Mouse (Mus musculus): ENCODE data around the gene Mei4. TPM values are rescaled to one million over a fixed set of nuclear protein-coding genes. Genes with fewer than 3 reads are reported as not detected.

Mei4 gene
- polyA plus RNA-seq, 1 experiment from 2014 or later, result 0.49 TPM

DNA sequence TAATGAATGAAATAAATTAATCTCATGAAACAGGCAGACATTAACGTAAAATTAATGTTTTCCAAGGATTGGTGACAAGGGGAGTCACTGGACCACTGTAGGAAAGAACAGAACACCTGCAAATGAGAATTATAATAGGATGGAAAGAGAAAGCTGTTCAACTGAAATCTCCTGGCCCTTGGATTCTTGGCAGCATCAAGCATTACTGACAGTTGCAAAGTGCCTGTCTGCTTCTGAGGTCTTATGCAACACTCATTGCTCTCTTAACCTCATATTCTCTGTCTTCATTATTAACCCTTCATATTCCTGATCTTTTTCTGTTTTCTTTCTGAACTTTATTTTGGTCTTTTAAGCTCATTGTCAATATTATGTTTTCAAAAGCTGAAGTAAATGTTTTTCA, 210.4 kb downstream of the Mei4 start:
- ATAC-seq (ENCODE audit: low FRiP score, low TSS enrichment), result no peak
- WGBS, result 68% methylated on average over 1 of the region's 1 CpGs
- Histone ChIP-seq H3K4me1 (ENCODE audit: control insufficient read depth, insufficient read depth, low read length) (no peaks in the 10 kb centered on the region), H3K4me2 (replicated peaks; ENCODE audit: low read depth, low read length) (no peak overlapping the region), H3K4me3 (ENCODE audit: low read length) (no peak overlapping the region), H3K9me3 (ENCODE audit: control insufficient read depth, low read length) (no peaks in the 10 kb centered on the region), H3K27me3 (ENCODE audit: control insufficient read depth, insufficient read depth, low read length) (no peaks in the 10 kb centered on the region), H3K27ac (ENCODE audit: low read depth, low read length) (no peak overlapping the region), H3K36me3 (ENCODE audit: control insufficient read depth, insufficient read depth, low read length) (no peaks in the 10 kb centered on the region), H3K9ac (ENCODE audit: low read depth, low read length) (no peak overlapping the region)

DNA sequence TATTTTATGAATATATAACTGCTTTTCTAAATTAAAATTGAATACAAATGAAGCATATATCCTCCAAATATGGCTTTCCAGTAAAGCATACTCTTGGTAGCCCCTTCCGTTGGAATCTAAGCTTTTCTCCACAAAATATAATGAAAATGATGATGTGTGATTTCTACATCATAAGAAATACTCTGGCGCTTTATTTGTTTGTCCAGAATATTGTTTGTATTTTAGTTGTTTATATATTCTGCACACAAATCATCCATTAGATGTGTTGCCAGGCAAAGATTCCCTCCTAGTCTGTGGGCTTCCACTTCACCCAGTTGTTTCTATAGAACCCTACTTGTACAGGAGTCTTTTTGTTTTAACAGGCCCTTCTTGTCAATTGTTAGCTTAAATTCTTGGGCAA, 211.8 kb downstream of the Mei4 start:
- no peak overlapping the region for H3K4me2 ChIP-seq (replicated peaks; ENCODE audit: low read depth, low read length)
- no peaks in the 10 kb centered on the region for H3K4me1 ChIP-seq (ENCODE audit: control insufficient read depth, insufficient read depth, low read length)
- H3K27ac ChIP-seq (ENCODE audit: low read depth, low read length), result no peak overlapping the region
- H3K9ac ChIP-seq (ENCODE audit: low read depth, low read length), result no peak overlapping the region
- no peaks in the 10 kb centered on the region for H3K9me3 ChIP-seq (ENCODE audit: control insufficient read depth, low read length)
- WGBS, result 85% methylated on average over 2 of the region's 2 CpGs
- H3K27me3 ChIP-seq (ENCODE audit: control insufficient read depth, insufficient read depth, low read length), result no peaks in the 10 kb centered on the region
- H3K4me3 ChIP-seq (ENCODE audit: low read length), result no peak overlapping the region
- ATAC-seq (ENCODE audit: low FRiP score, low TSS enrichment), result no peak
- no peaks in the 10 kb centered on the region for H3K36me3 ChIP-seq (ENCODE audit: control insufficient read depth, insufficient read depth, low read length)

DNA sequence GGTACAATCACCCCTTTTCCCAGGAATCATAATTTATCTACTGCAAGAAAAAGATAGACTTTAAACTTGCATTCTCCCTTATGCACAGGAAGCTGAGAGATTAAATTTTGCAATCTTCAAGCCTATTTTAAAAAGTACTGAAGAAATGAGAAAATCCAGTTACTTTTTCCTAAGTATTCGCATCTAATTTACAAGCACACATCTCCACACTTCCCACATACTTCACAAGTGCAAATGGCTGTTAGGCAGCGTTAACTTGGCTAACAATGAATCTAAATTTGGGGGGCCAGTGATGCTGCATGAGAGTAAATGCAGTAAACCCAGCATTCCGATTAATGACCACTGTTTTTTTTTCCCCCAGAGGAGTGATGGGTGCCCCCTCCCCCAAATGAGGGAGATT, 232.9 kb downstream of the Mei4 start:
- Histone ChIP-seq H3K9me3 (ENCODE audit: control insufficient read depth, low read length) (no peaks in the 10 kb centered on the region), H3K4me2 (replicated peaks; ENCODE audit: low read depth, low read length) (no peak overlapping the region), H3K9ac (ENCODE audit: low read depth, low read length) (no peak overlapping the region), H3K4me3 (ENCODE audit: low read length) (no peak overlapping the region), H3K27ac (ENCODE audit: low read depth, low read length) (no peak overlapping the region), H3K36me3 (ENCODE audit: control insufficient read depth, insufficient read depth, low read length) (no peaks in the 10 kb centered on the region), H3K27me3 (ENCODE audit: control insufficient read depth, insufficient read depth, low read length) (no peaks in the 10 kb centered on the region), H3K4me1 (ENCODE audit: control insufficient read depth, insufficient read depth, low read length) (no peaks in the 10 kb centered on the region)
- 84% methylated on average over 3 of the region's 3 CpGs for WGBS
- no peak for ATAC-seq (ENCODE audit: low FRiP score, low TSS enrichment)

DNA sequence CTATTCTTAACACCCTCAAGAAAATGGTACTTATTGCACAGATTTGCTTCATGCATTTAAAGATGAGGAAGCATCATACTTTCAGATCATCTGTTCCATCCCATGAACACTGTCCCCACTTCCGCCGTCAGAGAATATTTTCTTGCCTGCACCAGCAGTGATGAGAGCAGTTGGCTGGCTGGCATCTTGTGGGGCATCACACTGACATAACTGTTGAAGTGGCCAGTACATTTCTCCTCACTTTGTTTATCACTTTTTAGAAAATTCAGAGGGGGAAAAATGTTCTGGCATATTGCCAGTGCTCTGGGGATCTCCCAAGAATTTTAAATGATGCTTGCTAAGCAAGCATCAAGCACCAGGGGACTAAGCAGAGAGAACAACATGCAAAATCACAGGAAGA, 251.4 kb downstream of the Mei4 start:
- no peak overlapping the region for H3K4me2 ChIP-seq (replicated peaks; ENCODE audit: low read depth, low read length)
- no peaks in the 10 kb centered on the region for H3K9me3 ChIP-seq (ENCODE audit: control insufficient read depth, low read length)
- H3K27me3 ChIP-seq (ENCODE audit: control insufficient read depth, insufficient read depth, low read length), result no peaks in the 10 kb centered on the region
- H3K4me1 ChIP-seq (ENCODE audit: control insufficient read depth, insufficient read depth, low read length), result no peaks in the 10 kb centered on the region
- H3K36me3 ChIP-seq (ENCODE audit: control insufficient read depth, insufficient read depth, low read length), result no peaks in the 10 kb centered on the region
- no peak for ATAC-seq (ENCODE audit: low FRiP score, low TSS enrichment)
- no peak overlapping the region for H3K4me3 ChIP-seq (ENCODE audit: low read length)
- WGBS, result 95% methylated on average over 2 of the region's 2 CpGs
- no peak overlapping the region for H3K27ac ChIP-seq (ENCODE audit: low read depth, low read length)
- no peak overlapping the region for H3K9ac ChIP-seq (ENCODE audit: low read depth, low read length)

DNA sequence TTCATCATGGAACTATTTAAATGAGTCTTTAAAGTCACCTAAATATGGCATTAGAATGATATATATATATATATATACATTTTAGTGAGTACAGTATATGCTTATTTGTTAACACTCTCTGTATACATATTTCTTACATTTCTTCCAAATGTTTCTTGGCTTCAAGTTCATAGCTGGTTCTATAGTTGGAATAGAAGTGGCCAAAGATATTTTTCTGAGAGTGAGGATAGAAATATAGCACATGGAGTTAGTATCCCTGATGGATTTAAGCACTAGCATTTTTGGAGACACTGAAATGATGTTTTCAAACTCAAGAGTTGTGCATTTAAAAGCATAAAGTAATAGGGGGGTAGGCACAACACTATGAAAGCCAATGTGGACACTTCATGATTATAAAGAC, 272.6 kb downstream of the Mei4 start:
- Histone ChIP-seq H3K27me3 (ENCODE audit: control insufficient read depth, insufficient read depth, low read length) (no peaks in the 10 kb centered on the region), H3K9me3 (ENCODE audit: control insufficient read depth, low read length) (no peaks in the 10 kb centered on the region), H3K4me3 (ENCODE audit: low read length) (no peak overlapping the region), H3K4me2 (replicated peaks; ENCODE audit: low read depth, low read length) (no peak overlapping the region), H3K4me1 (ENCODE audit: control insufficient read depth, insufficient read depth, low read length) (no peaks in the 10 kb centered on the region), H3K36me3 (ENCODE audit: control insufficient read depth, insufficient read depth, low read length) (no peaks in the 10 kb centered on the region), H3K9ac (ENCODE audit: low read depth, low read length) (no peak overlapping the region), H3K27ac (ENCODE audit: low read depth, low read length) (no peak overlapping the region)
- no peak for ATAC-seq (ENCODE audit: low FRiP score, low TSS enrichment)

DNA sequence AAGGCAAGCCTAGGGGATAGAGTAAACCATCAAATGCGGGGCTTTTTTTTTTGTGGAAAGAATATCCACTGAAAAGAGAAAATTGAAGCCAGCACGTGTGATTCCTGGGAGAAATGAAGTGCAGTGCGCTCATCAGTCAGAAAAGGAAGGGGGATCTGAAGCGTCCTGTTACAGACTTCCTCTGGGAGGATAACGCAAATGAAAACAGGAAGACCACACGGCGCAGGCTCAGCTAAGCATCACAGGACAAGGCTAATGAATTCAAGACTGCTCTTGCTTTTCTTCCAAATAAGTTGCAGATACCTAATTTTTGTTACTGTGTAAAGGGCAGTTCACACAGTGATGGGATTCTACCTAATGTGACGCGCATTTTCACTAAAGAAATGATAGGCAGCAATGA, 296.7 kb downstream of the Mei4 start:
- no peak overlapping the region for H3K4me2 ChIP-seq (replicated peaks; ENCODE audit: low read depth, low read length)

DNA sequence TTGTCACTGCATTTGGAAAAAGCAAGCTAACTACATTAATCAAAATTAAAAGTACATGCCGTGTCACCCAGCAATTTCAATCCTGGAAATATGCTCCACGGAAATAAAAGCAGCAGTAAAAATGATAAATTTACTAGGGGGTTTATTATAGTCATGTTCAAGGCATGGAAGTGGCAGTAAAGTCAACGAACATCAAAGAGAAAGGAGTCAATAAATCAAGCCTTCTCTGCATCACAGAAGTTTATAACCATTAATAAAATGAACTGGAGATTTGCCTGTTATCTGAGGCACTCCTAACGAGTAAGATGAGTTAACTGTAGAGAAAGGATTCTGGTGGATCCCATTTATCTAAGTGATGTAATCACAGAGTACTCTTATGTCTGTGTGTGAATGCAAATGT, 298.9 kb downstream of the Mei4 start:
- no peak overlapping the region for H3K9ac ChIP-seq (ENCODE audit: low read depth, low read length)
- WGBS, result 15% methylated on average over 4 of the region's 4 CpGs
- no peak for ATAC-seq (ENCODE audit: low FRiP score, low TSS enrichment)
- no peak overlapping the region for H3K4me3 ChIP-seq (ENCODE audit: low read length)
- no peaks in the 10 kb centered on the region for H3K27me3 ChIP-seq (ENCODE audit: control insufficient read depth, insufficient read depth, low read length)
- H3K4me2 ChIP-seq (replicated peaks; ENCODE audit: low read depth, low read length), result no peak overlapping the region
- no peaks in the 10 kb centered on the region for H3K9me3 ChIP-seq (ENCODE audit: control insufficient read depth, low read length)
- no peak overlapping the region for H3K27ac ChIP-seq (ENCODE audit: low read depth, low read length)
- H3K36me3 ChIP-seq (ENCODE audit: control insufficient read depth, insufficient read depth, low read length), result no peaks in the 10 kb centered on the region
- 0 out of 2 replicates have a peak, but pooled peaks cover 3% of the 10 kb centered on the region for H3K4me1 ChIP-seq (ENCODE audit: control insufficient read depth, insufficient read depth, low read length)

More for the DNA sequence above, 296.7 kb downstream of the Mei4 start:
- Histone ChIP-seq H3K27me3 (ENCODE audit: control insufficient read depth, insufficient read depth, low read length) (no peaks in the 10 kb centered on the region), H3K9ac (ENCODE audit: low read depth, low read length) (no peak overlapping the region), H3K27ac (ENCODE audit: low read depth, low read length) (no peak overlapping the region), H3K4me3 (ENCODE audit: low read length) (no peak overlapping the region), H3K4me1 (ENCODE audit: control insufficient read depth, insufficient read depth, low read length) (0 out of 2 replicates have a peak, but pooled peaks cover 3% of the 10 kb centered on the region), H3K36me3 (ENCODE audit: control insufficient read depth, insufficient read depth, low read length) (no peaks in the 10 kb centered on the region), H3K9me3 (ENCODE audit: control insufficient read depth, low read length) (no peaks in the 10 kb centered on the region)
- 35% methylated on average over 9 of the region's 9 CpGs for WGBS
- ATAC-seq (ENCODE audit: low FRiP score, low TSS enrichment), result no peak

DNA sequence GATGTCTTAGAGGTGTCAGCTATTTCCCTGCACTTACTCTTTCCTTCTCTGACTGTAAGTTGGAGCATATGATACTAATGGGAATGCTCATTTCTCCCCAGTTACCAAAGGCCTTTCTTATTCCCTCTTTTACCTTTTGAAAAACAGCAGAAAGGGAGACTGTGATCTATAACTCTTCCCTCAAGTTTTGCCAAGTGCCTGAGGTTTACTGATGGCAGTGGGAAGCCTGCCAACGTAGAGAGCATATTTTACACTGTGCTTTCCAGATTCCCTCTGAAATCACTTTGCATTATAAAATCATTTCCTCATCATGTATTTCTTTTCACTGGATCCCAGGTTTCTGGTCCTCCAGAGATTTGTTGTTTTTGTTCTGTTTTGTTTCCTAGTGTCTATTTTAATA, 354.5 kb downstream of the Mei4 start:
- Histone ChIP-seq H3K4me1 (ENCODE audit: control insufficient read depth, insufficient read depth, low read length) (no peaks in the 10 kb centered on the region), H3K4me2 (replicated peaks; ENCODE audit: low read depth, low read length) (no peak overlapping the region), H3K9ac (ENCODE audit: low read depth, low read length) (no peak overlapping the region), H3K9me3 (ENCODE audit: control insufficient read depth, low read length) (no peaks in the 10 kb centered on the region), H3K36me3 (ENCODE audit: control insufficient read depth, insufficient read depth, low read length) (no peaks in the 10 kb centered on the region), H3K27ac (ENCODE audit: low read depth, low read length) (no peak overlapping the region), H3K27me3 (ENCODE audit: control insufficient read depth, insufficient read depth, low read length) (no peaks in the 10 kb centered on the region), H3K4me3 (ENCODE audit: low read length) (no peak overlapping the region)
- no peak for ATAC-seq (ENCODE audit: low FRiP score, low TSS enrichment)
- 44% methylated on average over 1 of the region's 1 CpGs for WGBS

DNA sequence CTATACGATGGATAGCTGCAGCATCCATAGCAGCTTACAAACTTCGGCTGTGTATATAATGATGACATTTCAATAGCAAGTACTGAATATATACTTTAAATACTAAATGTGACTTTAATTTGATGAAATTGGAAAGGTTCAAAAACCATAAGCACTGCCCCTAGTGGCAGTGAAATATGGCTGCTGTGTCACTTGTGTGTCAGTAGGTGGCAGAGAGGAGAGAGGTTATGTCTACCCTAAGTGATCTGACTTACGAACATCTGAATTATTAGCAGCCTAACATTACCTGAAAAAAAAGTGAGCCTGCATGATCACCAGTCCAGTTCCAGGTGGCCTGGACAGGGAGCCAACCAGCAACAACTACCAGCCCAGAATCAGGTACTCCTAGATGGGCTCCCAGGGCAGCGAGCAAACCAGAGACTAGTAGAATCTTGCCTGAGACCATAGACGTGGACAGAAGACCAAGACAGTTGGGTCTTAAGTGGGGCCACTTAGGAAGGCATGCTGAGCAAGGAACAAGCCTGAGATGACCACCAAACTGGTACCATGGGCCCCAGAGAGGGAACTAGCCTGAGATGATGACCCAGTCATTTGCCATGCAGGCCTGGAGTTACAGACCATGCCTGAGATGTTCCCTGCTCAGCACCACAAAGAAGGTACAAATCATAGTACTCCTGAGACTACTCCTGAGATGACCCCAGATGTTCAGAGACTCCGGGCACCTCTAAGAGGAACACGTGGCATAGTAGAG, 384.4 kb downstream of the Mei4 start:
- Histone ChIP-seq H3K4me2 (replicated peaks; ENCODE audit: low read depth, low read length) (no peak overlapping the region), H3K27me3 (ENCODE audit: control insufficient read depth, insufficient read depth, low read length) (no peaks in the 10 kb centered on the region), H3K4me3 (ENCODE audit: low read length) (no peak overlapping the region), H3K27ac (ENCODE audit: low read depth, low read length) (no peak overlapping the region), H3K9me3 (ENCODE audit: control insufficient read depth, low read length) (no peaks in the 10 kb centered on the region), H3K9ac (ENCODE audit: low read depth, low read length) (no peak overlapping the region), H3K36me3 (ENCODE audit: control insufficient read depth, insufficient read depth, low read length) (no peaks in the 10 kb centered on the region), H3K4me1 (ENCODE audit: control insufficient read depth, insufficient read depth, low read length) (no peaks in the 10 kb centered on the region)
- 84% methylated on average over 7 of the region's 7 CpGs for WGBS
- peak; percentile 52; the same call in 1 of the 2 replicates for ATAC-seq (ENCODE audit: low FRiP score, low TSS enrichment)
